Mouse (Mus musculus) forebrain, embryonic 13.5 days (tissue): ENCODE data around the gene Ltbp3. TPM values are rescaled to one million over a fixed set of nuclear protein-coding genes. Genes with fewer than 3 reads are reported as not detected.

Experiments used
- ATAC-seq: fragments of 200-750 bp; cut with Nextera tagmentation; 2 replicates; pipeline ENCODE4 v1.8.0; 2017
- H3K27ac ChIP-seq: fragments of 300-500 bp; sonication (generic); 2 replicates; pipeline ENCODE4 v1.5.1; 2015; ENCODE audit warnings: inconsistent platforms, mild to moderate bottlenecking, moderate library complexity
- H3K27me3 ChIP-seq: fragments of 300-500 bp; sonication (generic); 2 replicates; pipeline ENCODE4 v1.6.1; 2015; ENCODE audit warnings: mild to moderate bottlenecking, inconsistent platforms
- H3K36me3 ChIP-seq: fragments of 300-500 bp; sonication (generic); 2 replicates; pipeline ENCODE4 v1.6.1; 2015; ENCODE audit warnings: mild to moderate bottlenecking, inconsistent platforms; ENCODE audit not compliant: poor library complexity, severe bottlenecking
- H3K4me1 ChIP-seq: fragments of 300-500 bp; sonication (generic); 2 replicates; pipeline ENCODE4 v1.6.1; 2015; ENCODE audit warnings: inconsistent platforms
- H3K4me2 ChIP-seq: fragments of 300-500 bp; sonication (generic); 2 replicates; pipeline ENCODE4 v1.6.1; 2015; ENCODE audit warnings: inconsistent platforms, mild to moderate bottlenecking, moderate library complexity
- H3K4me3 ChIP-seq: fragments of 300-500 bp; sonication (generic); 2 replicates; pipeline ENCODE4 v1.5.1; 2015; ENCODE audit warnings: mild to moderate bottlenecking, inconsistent platforms
- H3K9ac ChIP-seq: fragments of 300-500 bp; sonication (generic); 2 replicates; pipeline ENCODE4 v1.6.1; 2015; ENCODE audit warnings: mild to moderate bottlenecking, inconsistent platforms
- H3K9me3 ChIP-seq: fragments of 300-500 bp; sonication (generic); replicated peaks from 2 replicates; pipeline ENCODE4 v1.6.1; 2016; ENCODE audit warnings: inconsistent platforms
- WGBS: fragments of 180-500 bp; shearing (Covaris S2); methylation state at CpG from one replicate; pipeline ENCODE4 v1.1.7; 2015; 5-methylcytosine and 5-hydroxymethylcytosine counted together
- polyA plus RNA-seq: library from polyadenylated mRNA; unstranded; fragments of >200 nt; fragmentation: Nextera tagmentation; extraction: Ambion mirVana; gene quantifications from 2 replicates; pipeline ENCODE4 v1.2.1, GENCODE M21; 2015

The Ltbp3 gene
- polyA plus RNA-seq, 1 experiment from 2014 or later: 8.3 TPM

- no peaks in the 10 kb centered on the region for H3K9me3 ChIP-seq
- no peak overlapping the region for H3K4me2 ChIP-seq
- ATAC-seq: no peak
- no peaks in the 10 kb centered on the region for H3K27me3 ChIP-seq
- WGBS: 5% methylated on average over 3 of the region's 3 CpGs
- H3K36me3 ChIP-seq: peaks cover 91% of the 10 kb centered on the region
- no peak overlapping the region for H3K27ac ChIP-seq
- H3K9ac ChIP-seq: no peak overlapping the region
- H3K4me3 ChIP-seq: no peak overlapping the region
- peaks cover 9% of the 10 kb centered on the region for H3K4me1 ChIP-seq
Measured at GRCm38 (mm10) chr19:5711218-5711617, 29.5 kb upstream of the Ltbp3 start.

GRCm38 (mm10) chr19:5711907-5712460 is 28.7 kb upstream of the Ltbp3 start:
- Histone ChIP-seq H3K4me2 (no peak overlapping the region), H3K36me3 (peaks cover 88% of the 10 kb centered on the region), H3K27me3 (peaks cover 3% of the 10 kb centered on the region; the same call in 1 of the 2 replicates), H3K4me1 (peaks cover 16% of the 10 kb centered on the region), H3K9me3 (no peaks in the 10 kb centered on the region), H3K4me3 (no peak overlapping the region), H3K27ac (no peak overlapping the region), H3K9ac (no peak overlapping the region)
- 92% methylated on average over 14 of the region's 14 CpGs for WGBS
- ATAC-seq: no peak

GRCm38 (mm10) chr19:5713255-5713654 is 27.4 kb upstream of the Ltbp3 start:
- WGBS: 80% methylated on average over 5 of the region's 5 CpGs
- no peak for ATAC-seq
- Histone ChIP-seq H3K27me3 (peaks cover 4% of the 10 kb centered on the region; the same call in 1 of the 2 replicates), H3K4me1 (peaks cover 20% of the 10 kb centered on the region), H3K9ac (no peak overlapping the region), H3K36me3 (peaks cover 88% of the 10 kb centered on the region), H3K4me3 (no peak overlapping the region), H3K9me3 (no peaks in the 10 kb centered on the region), H3K4me2 (no peak overlapping the region), H3K27ac (no peak overlapping the region)

- Histone ChIP-seq H3K9ac (no peak overlapping the region), H3K9me3 (no peaks in the 10 kb centered on the region), H3K4me1 (peaks cover 20% of the 10 kb centered on the region), H3K27me3 (peaks cover 4% of the 10 kb centered on the region; the same call in 1 of the 2 replicates), H3K27ac (no peak overlapping the region), H3K36me3 (peaks cover 88% of the 10 kb centered on the region), H3K4me2 (no peak overlapping the region), H3K4me3 (no peak overlapping the region)
- 13% methylated on average over 2 of the region's 2 CpGs for WGBS
- ATAC-seq: no peak
Measured at GRCm38 (mm10) chr19:5713730-5714129, 27.0 kb upstream of the Ltbp3 start.

GRCm38 (mm10) chr19:5715793-5716688 is 24.7 kb upstream of the Ltbp3 start:
- Histone ChIP-seq H3K9ac (peak overlapping the region; percentile 60), H3K9me3 (no peaks in the 10 kb centered on the region), H3K4me1 (peaks cover 20% of the 10 kb centered on the region), H3K27me3 (peaks cover 4% of the 10 kb centered on the region; the same call in 1 of the 2 replicates), H3K4me2 (peak overlapping the region; percentile 47), H3K27ac (peak overlapping the region; percentile 14; the same call in 1 of the 2 replicates), H3K36me3 (peaks cover 90% of the 10 kb centered on the region), H3K4me3 (peak overlapping the region; percentile 24; the same call in 1 of the 2 replicates)
- 14% methylated on average over 43 of the region's 43 CpGs for WGBS
- ATAC-seq: peak; percentile 73

- no peaks in the 10 kb centered on the region for H3K9me3 ChIP-seq
- H3K36me3 ChIP-seq: peaks cover 92% of the 10 kb centered on the region
- no peak overlapping the region for H3K9ac ChIP-seq
- 0 out of 2 replicates have a peak overlapping the region, but pooled peaks have one; percentile 47 for H3K4me2 ChIP-seq
- peaks cover 20% of the 10 kb centered on the region for H3K4me1 ChIP-seq
- ATAC-seq: no peak
- 56% methylated on average over 10 of the region's 10 CpGs for WGBS
- H3K4me3 ChIP-seq: no peak overlapping the region
- no peak overlapping the region for H3K27ac ChIP-seq
- H3K27me3 ChIP-seq: peaks cover 4% of the 10 kb centered on the region; the same call in 1 of the 2 replicates
Measured at GRCm38 (mm10) chr19:5716955-5717354, 23.7 kb upstream of the Ltbp3 start.

GRCm38 (mm10) chr19:5721233-5721632 is 19.5 kb upstream of the Ltbp3 start:
- H3K4me3 ChIP-seq: no peak overlapping the region
- peaks cover 4% of the 10 kb centered on the region; the same call in 1 of the 2 replicates for H3K27me3 ChIP-seq
- peaks cover 29% of the 10 kb centered on the region for H3K4me1 ChIP-seq
- no peaks in the 10 kb centered on the region for H3K9me3 ChIP-seq
- no peak for ATAC-seq
- peaks cover 94% of the 10 kb centered on the region for H3K36me3 ChIP-seq
- no peak overlapping the region for H3K9ac ChIP-seq
- H3K4me2 ChIP-seq: no peak overlapping the region
- H3K27ac ChIP-seq: no peak overlapping the region
- WGBS: 96% methylated on average over 6 of the region's 6 CpGs

- Histone ChIP-seq H3K4me2 (no peak overlapping the region), H3K27ac (no peak overlapping the region), H3K36me3 (peaks cover 80% of the 10 kb centered on the region), H3K27me3 (no peaks in the 10 kb centered on the region), H3K4me1 (peaks cover 36% of the 10 kb centered on the region), H3K9ac (no peak overlapping the region), H3K9me3 (no peaks in the 10 kb centered on the region), H3K4me3 (no peak overlapping the region)
- 91% methylated on average over 7 of the region's 7 CpGs for WGBS
- no peak for ATAC-seq
Measured at GRCm38 (mm10) chr19:5722848-5723425, 17.8 kb upstream of the Ltbp3 start.

- H3K36me3 ChIP-seq: peaks cover 69% of the 10 kb centered on the region
- no peak for ATAC-seq
- peaks cover 44% of the 10 kb centered on the region for H3K4me1 ChIP-seq
- no peaks in the 10 kb centered on the region for H3K27me3 ChIP-seq
- 0 out of 2 replicates have a peak overlapping the region, but pooled peaks have one; percentile 39 for H3K4me3 ChIP-seq
- H3K4me2 ChIP-seq: no peak overlapping the region
- H3K9me3 ChIP-seq: no peaks in the 10 kb centered on the region
- H3K9ac ChIP-seq: 0 out of 2 replicates have a peak overlapping the region, but pooled peaks have one; percentile 14
- no peak overlapping the region; the same call in 1 of the 2 replicates for H3K27ac ChIP-seq
- 79% methylated on average over 4 of the region's 4 CpGs for WGBS
Measured at GRCm38 (mm10) chr19:5723934-5724548, 16.7 kb upstream of the Ltbp3 start.

- Histone ChIP-seq H3K36me3 (peaks cover 64% of the 10 kb centered on the region), H3K9me3 (no peaks in the 10 kb centered on the region), H3K4me1 (peaks cover 45% of the 10 kb centered on the region), H3K4me3 (peak overlapping the region; percentile 39; the same call in 1 of the 2 replicates), H3K9ac (peak overlapping the region; percentile 67), H3K27me3 (no peaks in the 10 kb centered on the region), H3K4me2 (peak overlapping the region; percentile 99; the same call in 1 of the 2 replicates), H3K27ac (no peak overlapping the region)
- no peak for ATAC-seq
- 75% methylated on average over 7 of the region's 7 CpGs for WGBS
Measured at GRCm38 (mm10) chr19:5724549-5724941, 16.2 kb upstream of the Ltbp3 start.

- WGBS: 90% methylated on average over 12 of the region's 12 CpGs
- Histone ChIP-seq H3K36me3 (peaks cover 58% of the 10 kb centered on the region), H3K27ac (no peak overlapping the region), H3K4me3 (peak overlapping the region; percentile 39), H3K9me3 (no peaks in the 10 kb centered on the region), H3K27me3 (no peaks in the 10 kb centered on the region), H3K4me2 (peak overlapping the region; percentile 99), H3K4me1 (peaks cover 51% of the 10 kb centered on the region), H3K9ac (peak overlapping the region; percentile 67)
- ATAC-seq: no peak
Measured at GRCm38 (mm10) chr19:5725029-5725707, 15.5 kb upstream of the Ltbp3 start.
